Mouse (Mus musculus) right cerebral cortex, postnatal 10 days (tissue): ENCODE measurements around the gene Gramd1a.

Source experiments
- DNase-seq, 2 experiments: peaks; one replicate each; pipeline ENCODE4 v3.0.0; 2021; ENCODE audit warnings: low spot score in 2 of 2

Gene Gramd1a

GRCm38 (mm10) chr7:31155296-31156033, at the start of gene Gramd1a:
Gramd1a (minus strand) TSS chr7:31155896.
- peak in 1 of 2 experiments; percentile 20 for DNase-seq

- no peak for DNase-seq
Observed at GRCm38 (mm10) chr7:31195591-31196307, 40.1 kb upstream of the Gramd1a start.

GRCm38 (mm10) chr7:31184711-31185110, 29.0 kb upstream of the Gramd1a start:
- DNase-seq = no peak

- no peak for DNase-seq
Observed at GRCm38 (mm10) chr7:31182863-31183262, 27.2 kb upstream of the Gramd1a start.

GRCm38 (mm10) chr7:31176886-31177763, 21.4 kb upstream of the Gramd1a start:
- peak; percentile 74 to 82 for DNase-seq

GRCm38 (mm10) chr7:31175096-31175495, 19.4 kb upstream of the Gramd1a start:
- no peak for DNase-seq

GRCm38 (mm10) chr7:31174466-31174865, 18.8 kb upstream of the Gramd1a start:
- DNase-seq = peak in 1 of 2 experiments; percentile 25

- DNase-seq = no peak
Observed at GRCm38 (mm10) chr7:31172238-31172637, 16.5 kb upstream of the Gramd1a start.

- no peak for DNase-seq
Observed at GRCm38 (mm10) chr7:31170520-31170919, 14.8 kb upstream of the Gramd1a start.

- peak in 1 of 2 experiments; percentile 32 for DNase-seq
Observed at GRCm38 (mm10) chr7:31168412-31168811, 12.7 kb upstream of the Gramd1a start.

- DNase-seq = no peak
Observed at GRCm38 (mm10) chr7:31164748-31165147, 9.1 kb upstream of the Gramd1a start.

- no peak for DNase-seq
Observed at GRCm38 (mm10) chr7:31163666-31164577, 8.2 kb upstream of the Gramd1a start.

GRCm38 (mm10) chr7:31162324-31162723, 6.6 kb upstream of the Gramd1a start:
- DNase-seq = no peak

GRCm38 (mm10) chr7:31161831-31162230, 6.1 kb upstream of the Gramd1a start:
- no peak for DNase-seq

- no peak for DNase-seq
Observed at GRCm38 (mm10) chr7:31161246-31161645, 5.5 kb upstream of the Gramd1a start.

GRCm38 (mm10) chr7:31160763-31161162, 5.1 kb upstream of the Gramd1a start:
- DNase-seq = no peak

GRCm38 (mm10) chr7:31156034-31156928, 585 bp upstream of the Gramd1a start:
- DNase-seq = peak in 1 of 2 experiments; percentile 36

- no peak for DNase-seq
Observed at GRCm38 (mm10) chr7:31153536-31154320, 2.0 kb downstream of the Gramd1a start.
